Mouse (Mus musculus): ENCODE data around the gene Cmpk1. TPM values are rescaled to one million over a fixed set of nuclear protein-coding genes. Genes with fewer than 3 reads are reported as not detected.

The Cmpk1 gene
- total and polyA plus RNA-seq, 3 experiments, result 7.2 to 37.2 (median 32.2) TPM

DNA sequence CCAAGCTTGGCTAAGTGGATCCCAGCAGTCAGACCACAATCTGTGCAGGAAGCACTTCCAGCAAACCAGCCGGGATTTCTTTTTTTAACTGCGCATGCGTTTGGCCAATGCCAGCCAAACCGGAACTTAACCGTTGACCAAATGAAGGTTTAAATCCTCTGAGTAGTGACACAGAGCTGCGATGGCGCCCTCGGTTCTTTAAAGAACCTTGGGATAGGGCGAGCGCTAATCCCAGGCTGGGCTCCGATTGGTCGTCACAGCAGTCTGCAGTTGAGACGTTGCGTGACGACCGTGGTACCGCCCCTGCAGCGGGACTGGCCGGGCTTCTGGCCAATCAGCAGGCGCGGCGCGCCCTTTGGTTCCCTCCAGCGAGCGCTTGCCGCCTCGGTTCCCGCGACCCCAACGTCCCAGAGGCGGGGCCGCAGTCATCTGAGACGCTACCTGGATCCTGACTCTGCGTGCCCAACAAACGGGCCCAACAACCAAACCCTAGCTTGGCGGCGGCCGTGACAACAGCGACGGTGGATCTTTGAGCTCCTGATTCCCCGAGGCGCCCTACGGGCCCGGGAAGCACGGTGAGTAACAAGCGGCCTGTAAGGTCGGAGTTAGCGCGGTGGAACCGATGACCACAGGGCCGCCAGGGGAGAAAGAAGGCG lies 12.9 kb upstream of the Cmpk1 start, which contains the start of gene Stil:
TSS of gene Stil (plus strand) at position 387 of the 656 bp plus-strand sequence.
- under 1% methylated on average over 52 of the region's 52 CpGs for WGBS
- no peaks in the 10 kb centered on the region for H3K79me2 ChIP-seq (replicated peaks; ENCODE audit: control insufficient read depth, insufficient read depth, low read length)
- intact Hi-C loops (cut with DNase I), result loop anchor here (2.0 to 5.0 kb wide), 2 partner anchors 15 to 87 kb away; partner anchors contain the start of gene Pdzk1ip1

GRCm38 (mm10) chr4:114999445-114999772 lies 12.4 kb upstream of the Cmpk1 start:
- H3K36me3 ChIP-seq (ENCODE audit: control insufficient read depth, insufficient read depth, low read length), result no peaks in the 10 kb centered on the region
- H3K4me1 ChIP-seq (ENCODE audit: control insufficient read depth, insufficient read depth, low read length), result no peaks in the 10 kb centered on the region
- peak overlapping the region; percentile 66 for H3K9ac ChIP-seq (ENCODE audit: low read depth, low read length)
- 6% methylated on average over 9 of the region's 9 CpGs for WGBS
- no peaks in the 10 kb centered on the region for H3K79me2 ChIP-seq (replicated peaks; ENCODE audit: control insufficient read depth, insufficient read depth, low read length)
- intact Hi-C loops (cut with DNase I), result loop anchor here (2.0 to 5.0 kb wide), 2 partner anchors 15 to 88 kb away; partner anchors contain the start of gene Pdzk1ip1
- H3K27me3 ChIP-seq (ENCODE audit: control insufficient read depth, insufficient read depth, low read length), result no peaks in the 10 kb centered on the region
- TF ChIP-seq POLR2A (IDR thresholded peaks at IDR 0.05; ENCODE audit: insufficient read depth, low read depth, low read length), result no peak
- no peak for TF ChIP-seq EP300 (IDR thresholded peaks at IDR 0.05; ENCODE audit: insufficient read depth, low read depth, low read length)
- TF ChIP-seq CTCF (IDR thresholded peaks at IDR 0.05), result no peak
- DNase-seq, result no peak
- peak overlapping the region; percentile 89 for H3K27ac ChIP-seq
- peak overlapping the region; percentile 64 for H3K4me3 ChIP-seq

More for the DNA sequence above, 12.9 kb upstream of the Cmpk1 start, which contains the start of gene Stil:
- no peaks in the 10 kb centered on the region for H3K36me3 ChIP-seq (ENCODE audit: control insufficient read depth, insufficient read depth, low read length)
- no peaks in the 10 kb centered on the region for H3K4me1 ChIP-seq (ENCODE audit: control insufficient read depth, insufficient read depth, low read length)
- peak within 1 kb of the TSS; percentile 89 for H3K27ac ChIP-seq
- TF ChIP-seq EP300 (IDR thresholded peaks at IDR 0.05; ENCODE audit: insufficient read depth, low read depth, low read length) (0 out of 2 replicates have a peak, but pooled peaks have one; percentile 64), CTCF (IDR thresholded peaks at IDR 0.05) (peak; percentile 48), POLR2A (IDR thresholded peaks at IDR 0.05; ENCODE audit: insufficient read depth, low read depth, low read length) (peak; percentile 92)
- H3K4me3 ChIP-seq, result peak within 1 kb of the TSS; percentile 64
- peak; percentile 96 to 97 for DNase-seq
- peak within 1 kb of the TSS; percentile 66 for H3K9ac ChIP-seq (ENCODE audit: low read depth, low read length)
- H3K27me3 ChIP-seq (ENCODE audit: control insufficient read depth, insufficient read depth, low read length), result no peaks in the 10 kb centered on the region

- TF ChIP-seq POLR2A (IDR thresholded peaks at IDR 0.05; ENCODE audit: insufficient read depth, low read depth, low read length) (no peak), CTCF (IDR thresholded peaks at IDR 0.05) (peak; percentile 82)
- intact Hi-C loops (cut with DNase I), result loop anchor here (5.0 kb wide), 1 partner anchor 90 kb away; the partner anchor contains the start of gene Pdzk1ip1
- H3K79me2 ChIP-seq (replicated peaks; ENCODE audit: control insufficient read depth, insufficient read depth, low read length), result no peaks in the 10 kb centered on the region
- H3K4me3 ChIP-seq, result no peak overlapping the region
- DNase-seq, result peak; percentile 6 to 24
- H3K27me3 ChIP-seq (ENCODE audit: control insufficient read depth, insufficient read depth, low read length), result no peaks in the 10 kb centered on the region
- H3K36me3 ChIP-seq (ENCODE audit: control insufficient read depth, insufficient read depth, low read length), result no peaks in the 10 kb centered on the region
- no peak overlapping the region for H3K9ac ChIP-seq (ENCODE audit: low read depth, low read length)
- WGBS, result 47% methylated on average over 3 of the region's 3 CpGs
- no peaks in the 10 kb centered on the region for H3K4me1 ChIP-seq (ENCODE audit: control insufficient read depth, insufficient read depth, low read length)
- H3K27ac ChIP-seq, result no peak overlapping the region
Observed at GRCm38 (mm10) chr4:114997051-114997450, 10.0 kb upstream of the Cmpk1 start.

DNA sequence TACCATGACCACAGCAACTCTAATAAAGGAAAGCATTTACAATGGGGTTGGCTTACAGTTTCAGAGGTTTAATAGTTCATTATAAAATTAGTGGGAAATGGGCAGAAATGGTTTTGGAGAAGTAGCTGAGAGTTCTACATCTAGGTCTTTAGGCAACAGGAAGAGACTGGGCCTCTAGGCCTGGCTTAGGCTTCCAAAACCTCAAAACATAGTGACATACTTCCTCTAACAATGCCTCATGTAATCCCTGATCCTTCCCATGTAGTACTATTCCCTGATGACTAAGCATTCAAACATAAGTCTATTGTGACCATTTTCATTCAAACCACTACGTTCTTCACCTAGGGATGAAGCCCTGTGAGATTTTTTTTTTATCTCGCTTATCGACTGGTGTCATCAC lies 7.2 kb upstream of the Cmpk1 start:
- H3K9ac ChIP-seq (ENCODE audit: low read depth, low read length), result no peak overlapping the region
- DNase-seq, result no peak
- H3K27ac ChIP-seq, result no peak overlapping the region
- H3K4me1 ChIP-seq (ENCODE audit: control insufficient read depth, insufficient read depth, low read length), result no peaks in the 10 kb centered on the region
- H3K27me3 ChIP-seq (ENCODE audit: control insufficient read depth, insufficient read depth, low read length), result no peaks in the 10 kb centered on the region
- 87% methylated on average over 3 of the region's 3 CpGs for WGBS
- no peaks in the 10 kb centered on the region for H3K79me2 ChIP-seq (replicated peaks; ENCODE audit: control insufficient read depth, insufficient read depth, low read length)
- intact Hi-C loops (cut with DNase I), result no loop called here
- TF ChIP-seq POLR2A (IDR thresholded peaks at IDR 0.05; ENCODE audit: insufficient read depth, low read depth, low read length) (no peak), CTCF (IDR thresholded peaks at IDR 0.05) (no peak), EP300 (IDR thresholded peaks at IDR 0.05; ENCODE audit: insufficient read depth, low read depth, low read length) (no peak)
- no peak overlapping the region for H3K4me3 ChIP-seq
- H3K36me3 ChIP-seq (ENCODE audit: control insufficient read depth, insufficient read depth, low read length), result no peaks in the 10 kb centered on the region

DNA sequence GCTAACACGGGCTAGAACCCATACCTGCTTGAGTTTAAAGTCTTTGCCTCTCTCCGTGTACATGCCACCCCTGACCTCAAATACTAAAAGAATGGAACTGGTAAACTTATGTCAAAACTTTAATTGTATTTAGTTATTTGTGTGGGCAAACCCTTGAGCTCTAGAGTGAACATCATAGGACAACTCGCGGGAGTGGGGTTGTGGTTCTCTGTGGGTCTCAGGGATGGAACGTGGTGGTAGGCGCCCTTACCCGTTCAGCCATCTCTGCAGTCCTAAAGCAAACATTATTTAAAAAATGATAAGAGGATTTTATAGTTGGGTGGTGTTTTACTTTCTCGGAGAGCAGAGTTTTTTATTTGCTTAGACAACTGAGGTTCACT lies 840 bp downstream of the Cmpk1 start:
- intact Hi-C loops (cut with DNase I), result loop anchor here (5.0 kb wide), 1 partner anchor 79 kb away; the partner anchor contains the start of gene Foxd2
- Histone ChIP-seq H3K27ac (peak overlapping the region; percentile 98), H3K36me3 (ENCODE audit: control insufficient read depth, insufficient read depth, low read length) (peaks cover 12% of the 10 kb centered on the region), H3K4me3 (peak overlapping the region; percentile 70), H3K79me2 (replicated peaks; ENCODE audit: control insufficient read depth, insufficient read depth, low read length) (peaks cover 2% of the 10 kb centered on the region; the same call in 1 of the 2 replicates), H3K4me1 (ENCODE audit: control insufficient read depth, insufficient read depth, low read length) (peaks cover 5% of the 10 kb centered on the region), H3K9ac (ENCODE audit: low read depth, low read length) (peak overlapping the region; percentile 99), H3K27me3 (ENCODE audit: control insufficient read depth, insufficient read depth, low read length) (no peaks in the 10 kb centered on the region)
- under 1% methylated on average over 8 of the region's 8 CpGs for WGBS
- no peak for DNase-seq
- no peak for TF ChIP-seq CTCF (IDR thresholded peaks at IDR 0.05)
- TF ChIP-seq POLR2A (IDR thresholded peaks at IDR 0.05; ENCODE audit: insufficient read depth, low read depth, low read length), result no peak
- no peak for TF ChIP-seq EP300 (IDR thresholded peaks at IDR 0.05; ENCODE audit: insufficient read depth, low read depth, low read length)

- no peak for TF ChIP-seq EP300 (IDR thresholded peaks at IDR 0.05; ENCODE audit: insufficient read depth, low read depth, low read length)
- TF ChIP-seq CTCF (IDR thresholded peaks at IDR 0.05), result peak; percentile 69
- Histone ChIP-seq H3K27me3 (ENCODE audit: control insufficient read depth, insufficient read depth, low read length) (no peaks in the 10 kb centered on the region), H3K27ac (no peak overlapping the region), H3K9ac (ENCODE audit: low read depth, low read length) (no peak overlapping the region), H3K4me1 (ENCODE audit: control insufficient read depth, insufficient read depth, low read length) (peaks cover 5% of the 10 kb centered on the region), H3K4me3 (no peak overlapping the region), H3K79me2 (replicated peaks; ENCODE audit: control insufficient read depth, insufficient read depth, low read length) (peaks cover 2% of the 10 kb centered on the region; the same call in 1 of the 2 replicates), H3K36me3 (ENCODE audit: control insufficient read depth, insufficient read depth, low read length) (peaks cover 12% of the 10 kb centered on the region)
- intact Hi-C loops (cut with DNase I), result no loop called here
- WGBS, result 91% methylated on average over 1 of the region's 1 CpGs
- no peak for DNase-seq
Observed at GRCm38 (mm10) chr4:114983020-114983419, 4.0 kb downstream of the Cmpk1 start.
